Mouse (Mus musculus): Measurements from ENCODE around the gene Wnk2. TPM values are rescaled to one million over a fixed set of nuclear protein-coding genes. Genes with fewer than 3 reads are reported as not detected.

Wnk2 gene
- polyA plus RNA-seq, 1 experiment, result not detected

GRCm38 (mm10) chr13:49090176-49090575, 57.6 kb downstream of the Wnk2 start:
- peaks cover 52% of the 10 kb centered on the region for H3K27me3 ChIP-seq (ENCODE audit: control insufficient read depth, insufficient read depth, insufficient read length)
- no peaks in the 10 kb centered on the region for H3K79me2 ChIP-seq (ENCODE audit: control insufficient read depth, insufficient read depth)
- no peak overlapping the region for H3K4me2 ChIP-seq (ENCODE audit: low read depth)
- no peak for TF ChIP-seq E2F4 (IDR thresholded peaks at IDR 0.05; ENCODE audit: insufficient read depth)
- TF ChIP-seq TCF3 (IDR thresholded peaks at IDR 0.05; ENCODE audit: insufficient read length, low read depth), result no peak
- TF ChIP-seq POLR2A (IDR thresholded peaks at IDR 0.05; ENCODE audit: insufficient read length, low read depth), result no peak
- TF ChIP-seq USF1 (IDR thresholded peaks at IDR 0.05; ENCODE audit: low read depth), result no peak
- TF ChIP-seq MAX (IDR thresholded peaks at IDR 0.05; ENCODE audit: low read depth), result no peak
- no peak for TF ChIP-seq MYOD1 (IDR thresholded peaks at IDR 0.05; ENCODE audit: control insufficient read depth in 1 of 3, insufficient read length in 2 of 3, low read depth in 2 of 3)
- no peak for TF ChIP-seq SRF (IDR thresholded peaks at IDR 0.05; ENCODE audit: control insufficient read depth, insufficient read length, low read depth)
- no peak overlapping the region for H3K4me3 ChIP-seq
- no peak overlapping the region for H3ac ChIP-seq (ENCODE audit: control insufficient read depth, insufficient read length)
- H3K36me3 ChIP-seq (ENCODE audit: control insufficient read depth, insufficient read depth), result no peaks in the 10 kb centered on the region

DNA sequence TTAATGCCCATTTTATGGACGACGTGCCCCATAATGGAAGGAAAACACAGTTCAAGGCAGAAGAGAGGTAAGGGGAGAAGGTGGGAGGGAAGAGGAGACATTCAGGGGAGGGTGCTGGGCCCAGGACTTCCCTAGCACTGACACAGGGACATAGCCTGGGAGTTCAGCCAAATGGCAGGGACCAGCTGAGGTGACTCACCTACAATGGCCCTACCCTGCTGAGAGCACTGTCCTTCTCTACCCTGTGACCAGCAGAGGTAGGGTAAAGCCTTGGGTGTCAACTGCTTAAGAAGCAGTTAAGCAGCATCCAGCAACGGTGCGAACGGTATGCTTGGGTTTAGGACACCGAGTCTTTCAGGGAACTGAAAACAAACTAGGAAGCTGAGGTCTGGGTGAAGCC, 58.9 kb downstream of the Wnk2 start:
- Histone ChIP-seq H3ac (ENCODE audit: control insufficient read depth, insufficient read length) (no peak overlapping the region), H3K4me2 (ENCODE audit: low read depth) (no peak overlapping the region), H3K27me3 (ENCODE audit: control insufficient read depth, insufficient read depth, insufficient read length) (peaks cover 52% of the 10 kb centered on the region)

DNA sequence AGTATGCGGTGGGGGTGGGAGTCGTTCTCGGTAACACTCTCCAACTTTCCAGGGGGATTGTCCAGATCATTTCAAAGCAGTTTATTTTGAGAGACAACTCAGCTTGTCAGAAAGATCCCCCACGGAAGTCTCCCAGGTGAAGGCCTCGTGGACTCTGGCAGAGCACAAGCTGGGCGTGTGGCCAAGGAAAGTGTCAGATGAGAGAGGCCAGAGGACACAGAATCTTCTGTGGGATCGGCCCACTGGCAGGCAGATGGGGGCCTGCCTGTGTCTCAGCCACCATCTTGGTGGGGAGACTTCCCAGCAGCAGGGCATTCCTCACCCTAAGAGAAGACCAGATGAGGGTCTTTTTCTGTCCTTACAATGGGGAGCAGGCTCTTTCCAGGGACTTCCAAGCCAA, 60.4 kb downstream of the Wnk2 start:
- Histone ChIP-seq H3ac (ENCODE audit: control insufficient read depth, insufficient read length) (no peak overlapping the region), H3K4me3 (no peak overlapping the region), H3K79me2 (ENCODE audit: control insufficient read depth, insufficient read depth) (no peaks in the 10 kb centered on the region), H3K4me2 (ENCODE audit: low read depth) (no peak overlapping the region), H3K27me3 (ENCODE audit: control insufficient read depth, insufficient read depth, insufficient read length) (peaks cover 50% of the 10 kb centered on the region), H3K36me3 (ENCODE audit: control insufficient read depth, insufficient read depth) (no peaks in the 10 kb centered on the region)
- no peak for TF ChIP-seq POLR2AphosphoS2 (IDR thresholded peaks at IDR 0.05; ENCODE audit: insufficient read length, low read depth)

More for the DNA sequence above, 58.9 kb downstream of the Wnk2 start:
- Histone ChIP-seq H3K36me3 (ENCODE audit: control insufficient read depth, insufficient read depth) (no peaks in the 10 kb centered on the region), H3K4me3 (no peak overlapping the region), H3K79me2 (ENCODE audit: control insufficient read depth, insufficient read depth) (no peaks in the 10 kb centered on the region)
- TF ChIP-seq POLR2AphosphoS2 (IDR thresholded peaks at IDR 0.05; ENCODE audit: insufficient read length, low read depth), result no peak

DNA sequence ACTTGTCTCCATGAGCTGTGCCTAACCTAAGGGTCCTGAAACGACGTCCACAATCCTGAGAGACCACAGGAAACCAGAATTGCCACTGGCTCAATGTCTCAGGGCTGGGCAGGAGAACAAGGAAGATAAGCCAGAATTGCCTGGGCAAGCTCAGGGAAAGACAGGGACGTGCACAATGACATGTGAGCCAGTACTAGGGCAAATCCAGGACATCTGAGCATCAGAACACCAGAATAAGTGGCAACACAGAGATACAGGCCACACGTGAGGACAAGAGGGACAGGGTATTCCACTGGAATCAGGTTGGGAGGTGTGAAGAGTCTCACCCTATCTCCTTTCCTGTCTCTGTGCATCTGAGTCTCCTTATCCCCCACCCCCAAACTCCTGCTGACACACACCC, 61.4 kb downstream of the Wnk2 start:
- H3K27me3 ChIP-seq (ENCODE audit: control insufficient read depth, insufficient read depth, insufficient read length), result peaks cover 50% of the 10 kb centered on the region
- TF ChIP-seq MAX (IDR thresholded peaks at IDR 0.05; ENCODE audit: low read depth), result no peak
- TF ChIP-seq SRF (IDR thresholded peaks at IDR 0.05; ENCODE audit: control insufficient read depth, insufficient read length, low read depth), result no peak
- no peak for TF ChIP-seq POLR2A (IDR thresholded peaks at IDR 0.05; ENCODE audit: insufficient read length, low read depth)
- no peak for TF ChIP-seq USF1 (IDR thresholded peaks at IDR 0.05; ENCODE audit: low read depth)
- TF ChIP-seq POLR2AphosphoS2 (IDR thresholded peaks at IDR 0.05; ENCODE audit: insufficient read length, low read depth), result no peak
- TF ChIP-seq CEBPB (IDR thresholded peaks at IDR 0.05; ENCODE audit: insufficient read depth, poor library complexity, severe bottlenecking), result no peak
- no peak for TF ChIP-seq TCF3 (IDR thresholded peaks at IDR 0.05; ENCODE audit: insufficient read length, low read depth)
- TF ChIP-seq E2F4 (IDR thresholded peaks at IDR 0.05; ENCODE audit: insufficient read depth), result no peak
- TF ChIP-seq TCF12 (IDR thresholded peaks at IDR 0.05; ENCODE audit: insufficient read depth, poor library complexity, severe bottlenecking), result no peak
- TF ChIP-seq MYOD1 (IDR thresholded peaks at IDR 0.05; ENCODE audit: control insufficient read depth in 1 of 3, insufficient read length in 2 of 3, low read depth in 2 of 3), result no peak
- no peak for TF ChIP-seq MYOG (IDR thresholded peaks at IDR 0.05; ENCODE audit: control insufficient read depth in 1 of 3, insufficient read depth in 1 of 3, insufficient read length in 2 of 3, low read depth in 2 of 3)
- TF ChIP-seq REST (IDR thresholded peaks at IDR 0.05; ENCODE audit: insufficient read depth, insufficient read length), result no peak
- no peak overlapping the region for H3ac ChIP-seq (ENCODE audit: control insufficient read depth, insufficient read length)
- H3K79me2 ChIP-seq (ENCODE audit: control insufficient read depth, insufficient read depth), result no peaks in the 10 kb centered on the region
- no peak overlapping the region for H3K4me3 ChIP-seq
- no peaks in the 10 kb centered on the region for H3K36me3 ChIP-seq (ENCODE audit: control insufficient read depth, insufficient read depth)
- H3K4me2 ChIP-seq (ENCODE audit: low read depth), result no peak overlapping the region

DNA sequence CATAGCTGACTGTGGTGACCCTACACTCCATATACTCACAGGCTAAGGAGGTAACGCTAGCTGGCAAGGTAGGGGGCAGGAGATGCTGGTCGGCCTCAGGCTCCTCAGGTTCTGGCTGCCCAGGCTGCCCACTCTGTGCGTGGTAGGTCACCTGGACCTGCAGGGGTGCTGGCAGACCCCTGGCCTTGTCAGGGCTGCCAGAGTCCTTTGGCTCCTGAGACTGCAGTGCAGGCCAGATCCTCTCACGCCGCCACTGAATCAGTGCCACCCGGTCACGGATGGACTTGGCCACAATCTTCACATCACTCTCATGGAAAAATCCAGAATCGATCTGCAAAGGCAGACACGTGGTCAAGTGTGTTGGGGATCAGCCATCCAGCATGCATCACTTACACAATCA, 62.6 kb downstream of the Wnk2 start:
- TF ChIP-seq SRF (IDR thresholded peaks at IDR 0.05; ENCODE audit: control insufficient read depth, insufficient read length, low read depth) (no peak), MYOD1 (IDR thresholded peaks at IDR 0.05; ENCODE audit: control insufficient read depth in 1 of 3, insufficient read length in 2 of 3, low read depth in 2 of 3) (no peak), USF1 (IDR thresholded peaks at IDR 0.05; ENCODE audit: low read depth) (no peak), E2F4 (IDR thresholded peaks at IDR 0.05; ENCODE audit: insufficient read depth) (no peak), REST (IDR thresholded peaks at IDR 0.05; ENCODE audit: insufficient read depth, insufficient read length) (no peak)
- H3ac ChIP-seq (ENCODE audit: control insufficient read depth, insufficient read length), result no peak overlapping the region
- peaks cover 56% of the 10 kb centered on the region for H3K27me3 ChIP-seq (ENCODE audit: control insufficient read depth, insufficient read depth, insufficient read length)
- H3K79me2 ChIP-seq (ENCODE audit: control insufficient read depth, insufficient read depth), result no peaks in the 10 kb centered on the region
- H3K4me3 ChIP-seq, result no peak overlapping the region
- H3K36me3 ChIP-seq (ENCODE audit: control insufficient read depth, insufficient read depth), result no peaks in the 10 kb centered on the region
- H3K4me2 ChIP-seq (ENCODE audit: low read depth), result no peak overlapping the region

DNA sequence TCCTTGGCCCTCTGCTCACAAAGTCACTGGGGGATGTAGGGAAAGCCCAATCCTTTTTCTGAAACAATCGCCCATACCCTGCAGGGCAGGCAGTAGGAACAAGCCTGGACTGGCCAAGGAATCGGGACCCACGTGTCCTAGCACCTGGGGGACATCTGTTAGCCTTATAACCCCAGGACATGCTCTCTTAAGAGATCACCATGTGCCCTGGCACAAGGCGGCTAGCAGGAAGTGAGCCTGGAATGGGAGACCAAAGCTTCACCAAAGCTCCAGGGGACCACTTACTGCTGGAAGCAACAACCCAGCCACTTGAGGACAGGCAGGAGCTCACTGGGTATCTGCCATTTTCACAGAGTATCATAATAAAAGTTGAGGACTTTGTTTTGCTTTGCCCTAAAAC, 63.0 kb downstream of the Wnk2 start:
- H3ac ChIP-seq (ENCODE audit: control insufficient read depth, insufficient read length), result no peak overlapping the region
- H3K4me2 ChIP-seq (ENCODE audit: low read depth), result no peak overlapping the region
- TF ChIP-seq USF1 (IDR thresholded peaks at IDR 0.05; ENCODE audit: low read depth) (no peak), TCF12 (IDR thresholded peaks at IDR 0.05; ENCODE audit: insufficient read depth, poor library complexity, severe bottlenecking) (no peak), MYOG (IDR thresholded peaks at IDR 0.05; ENCODE audit: control insufficient read depth in 1 of 3, insufficient read depth in 1 of 3, insufficient read length in 2 of 3, low read depth in 2 of 3) (no peak), TCF3 (IDR thresholded peaks at IDR 0.05; ENCODE audit: insufficient read length, low read depth) (no peak), MAX (IDR thresholded peaks at IDR 0.05; ENCODE audit: low read depth) (no peak), E2F4 (IDR thresholded peaks at IDR 0.05; ENCODE audit: insufficient read depth) (no peak), REST (IDR thresholded peaks at IDR 0.05; ENCODE audit: insufficient read depth, insufficient read length) (no peak), MYOD1 (IDR thresholded peaks at IDR 0.05; ENCODE audit: control insufficient read depth in 1 of 3, insufficient read length in 2 of 3, low read depth in 2 of 3) (no peak), SRF (IDR thresholded peaks at IDR 0.05; ENCODE audit: control insufficient read depth, insufficient read length, low read depth) (no peak), CEBPB (IDR thresholded peaks at IDR 0.05; ENCODE audit: insufficient read depth, poor library complexity, severe bottlenecking) (no peak), POLR2AphosphoS2 (IDR thresholded peaks at IDR 0.05; ENCODE audit: insufficient read length, low read depth) (no peak), POLR2A (IDR thresholded peaks at IDR 0.05; ENCODE audit: insufficient read length, low read depth) (no peak)
- no peak overlapping the region for H3K4me3 ChIP-seq
- H3K27me3 ChIP-seq (ENCODE audit: control insufficient read depth, insufficient read depth, insufficient read length), result peaks cover 60% of the 10 kb centered on the region
- H3K79me2 ChIP-seq (ENCODE audit: control insufficient read depth, insufficient read depth), result no peaks in the 10 kb centered on the region
- no peaks in the 10 kb centered on the region for H3K36me3 ChIP-seq (ENCODE audit: control insufficient read depth, insufficient read depth)
